Mouse (Mus musculus) c-Kit-positive CD71-positive TER-119-positive erythroid progenitor cells, embryonic 14.5 days (primary cell): ENCODE data around the gene Lrrc37a.
"Not testable (repeated sequence)": the region's sequence is repeated elsewhere in the genome, so short reads cannot be mapped to it uniquely, and the experiment has no call there.

ENCODE experiments used
- DNase-seq: peaks from one replicate; pipeline ENCODE4 v3.0.0-alpha.2; 2013; ENCODE audit warnings: low spot score

Gene Lrrc37a

GRCm38 (mm10) chr11:103504497-103504896 is at the start of gene Lrrc37a:
Gene Lrrc37a (minus strand): TSS chr11:103504597.
- no peak for DNase-seq

GRCm38 (mm10) chr11:103534973-103535372 is 30.6 kb upstream of the Lrrc37a start:
- not testable (repeated sequence) for DNase-seq

- DNase-seq = no peak
Measured at GRCm38 (mm10) chr11:103512111-103512510, 7.7 kb upstream of the Lrrc37a start.

GRCm38 (mm10) chr11:103464443-103464842 is 40.0 kb downstream of the Lrrc37a start:
- peak; percentile 29 for DNase-seq

GRCm38 (mm10) chr11:103451105-103451504 is 53.3 kb downstream of the Lrrc37a start:
- not testable (repeated sequence) for DNase-seq

GRCm38 (mm10) chr11:103449721-103450120 is 54.7 kb downstream of the Lrrc37a start:
- not testable (repeated sequence) for DNase-seq

- DNase-seq = no peak
Measured at GRCm38 (mm10) chr11:103443678-103444077, 60.7 kb downstream of the Lrrc37a start.

GRCm38 (mm10) chr11:103436282-103436681 is 68.1 kb downstream of the Lrrc37a start:
- no peak for DNase-seq

- DNase-seq = no peak
Measured at GRCm38 (mm10) chr11:103425031-103425430, 79.4 kb downstream of the Lrrc37a start.

- DNase-seq = no peak
Measured at GRCm38 (mm10) chr11:103419667-103420066, 84.7 kb downstream of the Lrrc37a start.

GRCm38 (mm10) chr11:103419226-103419625 is 85.2 kb downstream of the Lrrc37a start:
- DNase-seq = no peak

- no peak for DNase-seq
Measured at GRCm38 (mm10) chr11:103413516-103413915, 90.9 kb downstream of the Lrrc37a start.

GRCm38 (mm10) chr11:103412950-103413423 is 91.4 kb downstream of the Lrrc37a start:
- DNase-seq = no peak

GRCm38 (mm10) chr11:103411981-103412949 is 92.1 kb downstream of the Lrrc37a start, which contains the start of gene Plekhm1:
Gene Plekhm1 (minus strand): TSS chr11:103412687.
- DNase-seq = peak; percentile 93

GRCm38 (mm10) chr11:103411301-103411700 is 93.1 kb downstream of the Lrrc37a start:
- no peak for DNase-seq

GRCm38 (mm10) chr11:103408880-103409279 is 95.5 kb downstream of the Lrrc37a start:
- no peak for DNase-seq

- not testable (repeated sequence) for DNase-seq
Measured at GRCm38 (mm10) chr11:103407136-103407535, 97.3 kb downstream of the Lrrc37a start.

GRCm38 (mm10) chr11:103406551-103406950 is 97.8 kb downstream of the Lrrc37a start:
- DNase-seq = no peak

- no peak for DNase-seq
Measured at GRCm38 (mm10) chr11:103405814-103406213, 98.6 kb downstream of the Lrrc37a start.

GRCm38 (mm10) chr11:103404618-103405017 is 99.8 kb downstream of the Lrrc37a start:
- no peak for DNase-seq

GRCm38 (mm10) chr11:103403776-103404175 is 100.6 kb downstream of the Lrrc37a start:
- DNase-seq = no peak

GRCm38 (mm10) chr11:103402738-103403137 is 101.7 kb downstream of the Lrrc37a start:
- DNase-seq = no peak

- DNase-seq = peak; percentile 36
Measured at GRCm38 (mm10) chr11:103402198-103402597, 102.2 kb downstream of the Lrrc37a start.
